Mouse (Mus musculus): ENCODE measurements at regions not wholly inside any gene's neighbourhood (a gene's known extent, or its start where the extent isn't known, plus 50 kb on each side); places are given as distances from the start of the nearest gene placed in this dataset.

DNA sequence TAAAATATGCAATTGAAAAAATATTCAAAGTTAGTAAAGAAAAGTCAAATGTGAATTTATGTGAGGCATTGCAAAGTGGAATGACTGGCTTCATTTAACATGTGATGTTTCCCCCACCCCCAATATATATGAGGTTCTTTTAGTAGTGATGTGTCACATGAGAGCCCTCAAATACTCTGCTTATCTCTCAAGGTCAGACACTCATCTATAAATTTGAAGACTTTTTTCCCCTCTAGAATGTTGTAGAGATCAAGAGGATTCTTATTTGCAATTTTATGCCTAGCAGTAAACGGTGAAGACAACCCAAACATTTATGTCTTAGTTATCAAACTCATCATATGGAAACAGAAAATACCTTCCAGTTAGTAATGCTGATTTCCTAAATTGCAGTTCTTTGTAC lies 457.8 kb upstream of the Tusc1 start:
- TF ChIP-seq POLR2A (IDR thresholded peaks at IDR 0.05; ENCODE audit: borderline replicate concordance, extremely low read depth, low read depth, low read length): no peak
- no peak for TF ChIP-seq CTCF (IDR thresholded peaks at IDR 0.05; ENCODE audit: insufficient read depth, low read length)
- WGBS: 69% methylated on average over 1 of the region's 1 CpGs
- no peaks in the 10 kb centered on the region for H3K4me1 ChIP-seq (ENCODE audit: control insufficient read depth, insufficient read depth, low read length)
- no peak overlapping the region for H3K4me3 ChIP-seq (replicated peaks; ENCODE audit: extremely low read depth, low read depth, low read length)
- no peak for DNase-seq

DNA sequence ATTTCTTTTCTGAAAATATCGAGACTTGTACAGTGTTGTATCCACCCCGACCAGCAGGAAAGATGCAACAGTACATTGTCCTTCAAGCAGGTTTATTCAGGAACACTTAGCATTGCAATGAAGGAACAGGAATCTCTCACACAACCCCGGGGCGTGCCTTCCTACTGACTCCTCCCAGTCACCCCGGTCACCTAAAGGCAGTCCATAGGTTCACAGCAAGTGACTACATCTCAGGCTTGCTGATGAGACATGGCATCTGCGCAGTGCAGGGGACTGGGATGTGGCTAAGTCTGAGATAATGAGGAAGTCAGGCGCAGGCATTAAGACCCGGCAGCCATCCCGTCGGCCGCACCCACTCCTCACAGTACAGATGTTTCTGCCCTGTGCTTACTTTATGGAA lies 454.8 kb upstream of the Tusc1 start:
- no peak for DNase-seq
- WGBS: 79% methylated on average over 11 of the region's 11 CpGs
- Histone ChIP-seq H3K4me1 (ENCODE audit: control insufficient read depth, insufficient read depth, low read length) (no peaks in the 10 kb centered on the region), H3K4me3 (replicated peaks; ENCODE audit: extremely low read depth, low read depth, low read length) (no peak overlapping the region)
- no peak for TF ChIP-seq POLR2A (IDR thresholded peaks at IDR 0.05; ENCODE audit: borderline replicate concordance, extremely low read depth, low read depth, low read length)
- no peak for TF ChIP-seq CTCF (IDR thresholded peaks at IDR 0.05; ENCODE audit: insufficient read depth, low read length)

DNA sequence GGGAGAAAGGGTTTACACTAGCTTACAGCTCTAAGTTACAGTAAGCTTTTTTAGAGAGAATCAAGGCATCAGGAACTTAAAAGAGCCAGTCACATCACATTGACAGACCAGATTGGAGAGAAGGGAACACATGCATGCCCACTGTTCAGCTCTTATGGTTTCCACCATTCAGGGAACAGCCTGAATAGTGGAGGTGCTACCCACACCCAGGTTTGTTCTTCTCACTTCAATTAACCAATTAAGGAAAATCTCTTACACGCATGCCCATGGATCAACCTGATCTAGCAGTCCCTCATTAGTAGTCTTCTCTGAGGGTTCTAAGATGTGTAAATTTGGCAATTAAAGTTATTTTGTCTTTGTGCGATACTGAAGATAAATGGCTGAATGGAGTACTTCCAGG lies 419.2 kb upstream of the Tusc1 start:
- no peak overlapping the region for H3K4me3 ChIP-seq (replicated peaks; ENCODE audit: extremely low read depth, low read depth, low read length)
- WGBS: 93% methylated on average over 2 of the region's 2 CpGs
- no peak for DNase-seq
- no peaks in the 10 kb centered on the region for H3K4me1 ChIP-seq (ENCODE audit: control insufficient read depth, insufficient read depth, low read length)
- TF ChIP-seq CTCF (IDR thresholded peaks at IDR 0.05; ENCODE audit: insufficient read depth, low read length) (no peak), POLR2A (IDR thresholded peaks at IDR 0.05; ENCODE audit: borderline replicate concordance, extremely low read depth, low read depth, low read length) (no peak)

GRCm38 (mm10) chr4:93746326-93746725 lies 411.0 kb upstream of the Tusc1 start:
- Histone ChIP-seq H3K4me3 (replicated peaks; ENCODE audit: extremely low read depth, low read depth, low read length) (no peak overlapping the region), H3K4me1 (ENCODE audit: control insufficient read depth, insufficient read depth, low read length) (no peaks in the 10 kb centered on the region)
- WGBS: 45% methylated on average over 2 of the region's 2 CpGs
- DNase-seq: no peak
- TF ChIP-seq POLR2A (IDR thresholded peaks at IDR 0.05; ENCODE audit: borderline replicate concordance, extremely low read depth, low read depth, low read length): no peak
- no peak for TF ChIP-seq CTCF (IDR thresholded peaks at IDR 0.05; ENCODE audit: insufficient read depth, low read length)

DNA sequence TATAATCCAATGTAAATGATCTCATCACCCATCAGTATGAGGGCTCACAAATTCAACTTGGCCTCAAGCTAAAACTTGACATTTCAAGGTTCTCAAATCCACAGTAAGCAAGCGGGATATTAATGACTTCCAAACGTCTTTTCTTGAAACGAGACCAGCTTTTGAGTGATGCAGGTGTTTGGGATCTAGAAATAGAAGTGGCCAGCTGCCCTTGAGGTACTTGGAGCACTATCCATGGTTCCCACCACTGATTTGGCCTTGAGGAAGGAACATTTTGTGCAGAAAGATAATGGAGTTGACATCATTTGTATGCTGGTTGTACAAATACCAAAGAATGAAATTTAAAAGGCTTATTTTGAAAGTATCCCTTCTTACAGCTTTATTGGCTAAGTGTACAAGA lies 378.4 kb upstream of the Tusc1 start:
- H3K4me3 ChIP-seq (replicated peaks; ENCODE audit: extremely low read depth, low read depth, low read length): no peak overlapping the region
- whole genome bisulfite sequencing: 63% methylated on average over 3 of the region's 3 CpGs
- no peaks in the 10 kb centered on the region for H3K4me1 ChIP-seq (ENCODE audit: control insufficient read depth, insufficient read depth, low read length)
- no peak for DNase-seq
- no peak for TF ChIP-seq CTCF (IDR thresholded peaks at IDR 0.05; ENCODE audit: insufficient read depth, low read length)
- no peak for TF ChIP-seq POLR2A (IDR thresholded peaks at IDR 0.05; ENCODE audit: borderline replicate concordance, extremely low read depth, low read depth, low read length)

GRCm38 (mm10) chr4:93676403-93677039 lies 341.2 kb upstream of the Tusc1 start:
- H3K4me1 ChIP-seq (ENCODE audit: control insufficient read depth, insufficient read depth, low read length): no peaks in the 10 kb centered on the region
- 78% methylated on average over 8 of the region's 8 CpGs for whole genome bisulfite sequencing
- TF ChIP-seq POLR2A (IDR thresholded peaks at IDR 0.05; ENCODE audit: borderline replicate concordance, extremely low read depth, low read depth, low read length) (no peak), CTCF (IDR thresholded peaks at IDR 0.05; ENCODE audit: insufficient read depth, low read length) (no peak)
- H3K4me3 ChIP-seq (replicated peaks; ENCODE audit: extremely low read depth, low read depth, low read length): no peak overlapping the region
- no peak for DNase-seq

DNA sequence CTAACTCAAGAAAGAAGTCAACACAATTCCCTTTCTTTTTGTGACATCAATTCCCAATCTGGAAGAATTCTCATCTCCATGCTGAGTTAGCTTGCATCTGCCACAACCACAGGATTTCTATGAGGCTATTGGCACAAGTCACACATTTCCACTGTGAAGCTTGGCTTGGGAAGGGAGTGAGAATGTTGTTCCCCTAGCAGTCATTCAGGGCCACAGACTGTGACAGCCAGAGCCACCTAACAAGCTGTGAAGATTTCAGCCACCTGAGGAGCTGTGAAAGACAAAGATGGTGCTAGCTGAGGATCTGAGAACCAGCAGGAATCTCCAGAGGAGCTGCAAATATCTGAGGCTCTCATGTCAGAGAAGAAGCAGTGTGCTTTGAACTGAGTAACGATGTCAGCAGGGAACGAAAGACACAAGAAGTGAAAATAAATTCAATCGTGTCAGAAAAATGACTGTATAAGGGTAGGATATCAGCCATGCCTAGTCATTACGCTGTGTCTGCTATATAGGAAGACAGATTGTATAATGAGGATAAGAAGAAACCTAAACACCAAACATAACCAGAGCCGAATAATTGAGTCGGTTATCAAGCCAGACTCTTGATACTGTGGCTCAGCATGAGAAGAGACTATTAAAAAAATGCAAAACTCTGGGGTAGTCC lies 340.6 kb upstream of the Tusc1 start:
- WGBS: 65% methylated on average over 6 of the region's 6 CpGs
- no peak for TF ChIP-seq POLR2A (IDR thresholded peaks at IDR 0.05; ENCODE audit: borderline replicate concordance, extremely low read depth, low read depth, low read length)
- no peak for TF ChIP-seq CTCF (IDR thresholded peaks at IDR 0.05; ENCODE audit: insufficient read depth, low read length)
- Histone ChIP-seq H3K4me3 (replicated peaks; ENCODE audit: extremely low read depth, low read depth, low read length) (no peak overlapping the region), H3K4me1 (ENCODE audit: control insufficient read depth, insufficient read depth, low read length) (no peaks in the 10 kb centered on the region)
- DNase-seq: no peak

DNA sequence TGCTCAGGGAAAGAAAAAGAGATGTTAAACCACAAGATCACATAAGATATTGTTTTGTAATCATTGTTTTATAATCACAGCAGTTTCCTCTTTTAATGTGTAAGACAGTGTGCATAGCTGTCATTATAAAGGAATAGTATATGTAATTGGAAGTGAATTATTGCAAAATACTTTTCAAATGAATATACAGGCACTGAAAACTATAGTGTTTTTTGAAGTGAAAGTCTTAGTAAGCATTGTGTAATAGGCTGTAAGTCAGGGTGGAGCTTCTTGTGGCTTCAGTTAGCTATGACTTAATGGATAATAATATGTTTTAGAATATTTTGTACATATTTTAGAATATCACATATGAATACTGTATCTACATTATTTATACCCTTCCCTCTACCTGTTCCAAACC lies 333.7 kb upstream of the Tusc1 start:
- no peak for TF ChIP-seq POLR2A (IDR thresholded peaks at IDR 0.05; ENCODE audit: borderline replicate concordance, extremely low read depth, low read depth, low read length)
- TF ChIP-seq CTCF (IDR thresholded peaks at IDR 0.05; ENCODE audit: insufficient read depth, low read length): no peak
- Histone ChIP-seq H3K4me1 (ENCODE audit: control insufficient read depth, insufficient read depth, low read length) (no peaks in the 10 kb centered on the region), H3K4me3 (replicated peaks; ENCODE audit: extremely low read depth, low read depth, low read length) (no peak overlapping the region)
- DNase-seq: no peak

GRCm38 (mm10) chr4:93664293-93664692 lies 329.0 kb upstream of the Tusc1 start:
- no peak for DNase-seq
- H3K4me3 ChIP-seq (replicated peaks; ENCODE audit: extremely low read depth, low read depth, low read length): no peak overlapping the region
- 41% methylated on average over 1 of the region's 1 CpGs for WGBS
- no peaks in the 10 kb centered on the region for H3K4me1 ChIP-seq (ENCODE audit: control insufficient read depth, insufficient read depth, low read length)
- TF ChIP-seq POLR2A (IDR thresholded peaks at IDR 0.05; ENCODE audit: borderline replicate concordance, extremely low read depth, low read depth, low read length) (no peak), CTCF (IDR thresholded peaks at IDR 0.05; ENCODE audit: insufficient read depth, low read length) (no peak)

DNA sequence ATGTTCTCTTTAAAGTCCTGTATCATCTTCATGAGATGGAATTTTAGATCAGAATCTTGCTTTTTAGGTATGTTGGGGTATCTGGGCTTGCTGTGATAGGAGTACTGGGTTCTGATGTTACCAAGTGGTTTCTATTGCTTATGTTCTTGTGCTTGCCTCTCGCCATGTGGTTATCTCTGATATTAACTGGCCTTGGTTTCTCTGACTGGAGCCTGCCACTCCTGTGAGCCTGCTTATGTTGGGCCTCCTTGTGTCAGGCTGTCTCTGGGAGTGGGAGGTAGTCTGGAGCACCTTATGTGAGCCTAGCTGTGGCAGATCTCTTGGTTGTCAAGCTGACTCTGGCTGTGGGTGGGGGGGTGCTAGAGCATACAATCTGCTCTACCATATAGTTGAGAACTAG lies 302.9 kb upstream of the Tusc1 start:
- WGBS: 92% methylated on average over 1 of the region's 1 CpGs
- DNase-seq: no peak
- Histone ChIP-seq H3K4me3 (replicated peaks; ENCODE audit: extremely low read depth, low read depth, low read length) (no peak overlapping the region), H3K4me1 (ENCODE audit: control insufficient read depth, insufficient read depth, low read length) (no peaks in the 10 kb centered on the region)
- TF ChIP-seq POLR2A (IDR thresholded peaks at IDR 0.05; ENCODE audit: borderline replicate concordance, extremely low read depth, low read depth, low read length) (no peak), CTCF (IDR thresholded peaks at IDR 0.05; ENCODE audit: insufficient read depth, low read length) (no peak)
